Mouse (Mus musculus) intestine, embryonic 15.5 days (tissue): Measurements from ENCODE around the gene Bcl2l1. TPM values are rescaled to one million over a fixed set of nuclear protein-coding genes. Genes with fewer than 3 reads are reported as not detected.

Experiments
- ATAC-seq: fragments of 200-750 bp; cut with Nextera tagmentation; 2 replicates; pipeline ENCODE4 v1.8.0; 2017; ENCODE audit warnings: moderate TSS enrichment, moderate library complexity
- H3K27ac ChIP-seq: fragments of 300-500 bp; sonication (generic); 2 replicates; pipeline ENCODE4 v1.5.1; 2015; ENCODE audit warnings: mild to moderate bottlenecking, inconsistent platforms
- H3K27me3 ChIP-seq: fragments of 300-500 bp; sonication (generic); replicated peaks from 2 replicates; pipeline ENCODE4 v1.6.1; 2015; ENCODE audit warnings: inconsistent platforms
- H3K36me3 ChIP-seq: fragments of 300-500 bp; sonication (generic); 2 replicates; pipeline ENCODE4 v1.6.1; 2015; ENCODE audit warnings: inconsistent platforms
- H3K4me1 ChIP-seq: fragments of 300-500 bp; sonication (generic); replicated peaks from 2 replicates; pipeline ENCODE4 v1.6.1; 2015; ENCODE audit warnings: inconsistent platforms
- H3K4me2 ChIP-seq: fragments of 300-500 bp; sonication (generic); replicated peaks from 2 replicates; pipeline ENCODE4 v1.6.1; 2015; ENCODE audit warnings: mild to moderate bottlenecking, inconsistent platforms
- H3K4me3 ChIP-seq: fragments of 300-500 bp; sonication (generic); replicated peaks from 2 replicates; pipeline ENCODE4 v1.5.1; 2015; ENCODE audit warnings: inconsistent platforms
- H3K9ac ChIP-seq: fragments of 300-500 bp; sonication (generic); 2 replicates; pipeline ENCODE4 v1.6.1; 2015; ENCODE audit warnings: inconsistent platforms
- H3K9me3 ChIP-seq: fragments of 300-500 bp; sonication (generic); 2 replicates; pipeline ENCODE4 v1.6.1; 2016; ENCODE audit warnings: inconsistent platforms
- WGBS: fragments of 180-500 bp; shearing (Covaris S2); methylation state at CpG from one replicate; pipeline ENCODE4 v1.1.7; 2015; 5-methylcytosine and 5-hydroxymethylcytosine counted together
- polyA plus RNA-seq: library from polyadenylated mRNA; unstranded; fragments of >200 nt; fragmentation: Nextera tagmentation; extraction: Ambion mirVana; gene quantifications from 2 replicates; pipeline ENCODE4 v1.2.1, GENCODE M21; 2015

Gene Bcl2l1
- polyA plus RNA-seq, 1 experiment from 2014 or later = 64.0 TPM

GRCm38 (mm10) chr2:152764172-152765044, 67.1 kb downstream of the Bcl2l1 start:
- Histone ChIP-seq H3K9me3 (no peaks in the 10 kb centered on the region), H3K36me3 (no peaks in the 10 kb centered on the region), H3K9ac (no peak overlapping the region), H3K4me2 (peak overlapping the region; percentile 50), H3K27me3 (no peaks in the 10 kb centered on the region), H3K4me1 (peaks cover 12% of the 10 kb centered on the region), H3K4me3 (0 out of 2 replicates have a peak overlapping the region, but pooled peaks have one; percentile 2), H3K27ac (no peak overlapping the region)
- WGBS = 9% methylated on average over 14 of the region's 14 CpGs
- peak; percentile 39 for ATAC-seq

- Histone ChIP-seq H3K4me2 (no peak overlapping the region), H3K4me3 (no peak overlapping the region), H3K9ac (no peak overlapping the region), H3K9me3 (no peaks in the 10 kb centered on the region), H3K4me1 (peaks cover 12% of the 10 kb centered on the region), H3K27me3 (no peaks in the 10 kb centered on the region), H3K36me3 (no peaks in the 10 kb centered on the region), H3K27ac (no peak overlapping the region)
- 75% methylated on average over 6 of the region's 6 CpGs for WGBS
- no peak for ATAC-seq
These were observed 68.2 kb downstream of the Bcl2l1 start for GRCm38 (mm10) chr2:152763310-152763709.

GRCm38 (mm10) chr2:152758351-152758750, 73.2 kb downstream of the Bcl2l1 start:
- ATAC-seq = no peak
- H3K4me1 ChIP-seq = peaks cover 10% of the 10 kb centered on the region; the same call in 1 of the 2 replicates
- H3K4me2 ChIP-seq = no peak overlapping the region
- H3K9ac ChIP-seq = no peak overlapping the region
- H3K9me3 ChIP-seq = no peaks in the 10 kb centered on the region
- no peaks in the 10 kb centered on the region for H3K36me3 ChIP-seq
- no peak overlapping the region for H3K27ac ChIP-seq
- H3K4me3 ChIP-seq = no peak overlapping the region
- 36% methylated on average over 4 of the region's 4 CpGs for WGBS
- no peaks in the 10 kb centered on the region for H3K27me3 ChIP-seq

GRCm38 (mm10) chr2:152757478-152757877, 74.0 kb downstream of the Bcl2l1 start:
- no peak overlapping the region for H3K27ac ChIP-seq
- ATAC-seq = no peak
- H3K4me3 ChIP-seq = no peak overlapping the region
- no peaks in the 10 kb centered on the region for H3K27me3 ChIP-seq
- no peak overlapping the region for H3K4me2 ChIP-seq
- H3K9ac ChIP-seq = no peak overlapping the region
- no peaks in the 10 kb centered on the region for H3K9me3 ChIP-seq
- no peaks in the 10 kb centered on the region for H3K36me3 ChIP-seq
- peaks cover 10% of the 10 kb centered on the region; the same call in 1 of the 2 replicates for H3K4me1 ChIP-seq
- 44% methylated on average over 2 of the region's 2 CpGs for WGBS

- peaks cover 10% of the 10 kb centered on the region; the same call in 1 of the 2 replicates for H3K4me1 ChIP-seq
- WGBS = 77% methylated on average over 17 of the region's 17 CpGs
- H3K36me3 ChIP-seq = no peaks in the 10 kb centered on the region
- H3K9me3 ChIP-seq = no peaks in the 10 kb centered on the region
- no peak overlapping the region for H3K4me2 ChIP-seq
- H3K27me3 ChIP-seq = no peaks in the 10 kb centered on the region
- no peak overlapping the region for H3K4me3 ChIP-seq
- no peak overlapping the region for H3K9ac ChIP-seq
- H3K27ac ChIP-seq = no peak overlapping the region
- no peak for ATAC-seq
These were observed 74.8 kb downstream of the Bcl2l1 start for GRCm38 (mm10) chr2:152756474-152757393.

GRCm38 (mm10) chr2:152753944-152754711, 77.4 kb downstream of the Bcl2l1 start, which contains the start of gene Cox4i2:
Gene Cox4i2 (plus strand): TSS chr2:152754173.
- 7% methylated on average over 30 of the region's 30 CpGs for WGBS
- Histone ChIP-seq H3K9me3 (no peaks in the 10 kb centered on the region), H3K4me2 (peak within 1 kb of the TSS; percentile 60), H3K27me3 (no peaks in the 10 kb centered on the region), H3K4me3 (peak within 1 kb of the TSS; percentile 22), H3K9ac (peak within 1 kb of the TSS; percentile 9; the same call in 1 of the 2 replicates), H3K27ac (no peak within 1 kb of the TSS), H3K4me1 (peaks cover 10% of the 10 kb centered on the region; the same call in 1 of the 2 replicates), H3K36me3 (no peaks in the 10 kb centered on the region)
- ATAC-seq = peak; percentile 45

- Histone ChIP-seq H3K27me3 (no peaks in the 10 kb centered on the region), H3K4me2 (peak overlapping the region; percentile 46; the same call in 1 of the 2 replicates), H3K27ac (peak overlapping the region; percentile 93), H3K36me3 (no peaks in the 10 kb centered on the region), H3K4me3 (no peak overlapping the region), H3K4me1 (peaks cover 36% of the 10 kb centered on the region), H3K9me3 (no peaks in the 10 kb centered on the region), H3K9ac (no peak overlapping the region)
- 27% methylated on average over 10 of the region's 10 CpGs for WGBS
- no peak for ATAC-seq
These were observed 89.1 kb downstream of the Bcl2l1 start for GRCm38 (mm10) chr2:152742435-152742834.

GRCm38 (mm10) chr2:152741153-152742041, 90.1 kb downstream of the Bcl2l1 start:
- 26% methylated on average over 14 of the region's 14 CpGs for WGBS
- ATAC-seq = peak; percentile 77
- Histone ChIP-seq H3K9me3 (no peaks in the 10 kb centered on the region), H3K9ac (no peak overlapping the region; the same call in 1 of the 2 replicates), H3K4me1 (peaks cover 36% of the 10 kb centered on the region), H3K36me3 (no peaks in the 10 kb centered on the region), H3K4me3 (no peak overlapping the region), H3K4me2 (peak overlapping the region; percentile 46), H3K27me3 (no peaks in the 10 kb centered on the region), H3K27ac (peak overlapping the region; percentile 93)

GRCm38 (mm10) chr2:152740490-152740889, 91.0 kb downstream of the Bcl2l1 start:
- Histone ChIP-seq H3K27me3 (no peaks in the 10 kb centered on the region), H3K36me3 (no peaks in the 10 kb centered on the region), H3K4me2 (peak overlapping the region; percentile 86; the same call in 1 of the 2 replicates), H3K4me3 (no peak overlapping the region), H3K9me3 (no peaks in the 10 kb centered on the region), H3K27ac (peak overlapping the region; percentile 93), H3K9ac (no peak overlapping the region), H3K4me1 (peaks cover 36% of the 10 kb centered on the region)
- no peak for ATAC-seq
- 61% methylated on average over 5 of the region's 5 CpGs for WGBS

GRCm38 (mm10) chr2:152739842-152740260, 91.7 kb downstream of the Bcl2l1 start:
- H3K9me3 ChIP-seq = no peaks in the 10 kb centered on the region
- WGBS = 11% methylated on average over 3 of the region's 3 CpGs
- no peak overlapping the region for H3K4me3 ChIP-seq
- H3K9ac ChIP-seq = no peak overlapping the region
- H3K4me1 ChIP-seq = peaks cover 36% of the 10 kb centered on the region
- H3K4me2 ChIP-seq = peak overlapping the region; percentile 86
- peak; percentile 74 for ATAC-seq
- peak overlapping the region; percentile 93 for H3K27ac ChIP-seq
- no peaks in the 10 kb centered on the region for H3K36me3 ChIP-seq
- no peaks in the 10 kb centered on the region for H3K27me3 ChIP-seq
